Mouse (Mus musculus): ENCODE data around the gene Hhatl. TPM values are rescaled to one million over a fixed set of nuclear protein-coding genes. Genes with fewer than 3 reads are reported as not detected.

Hhatl gene
- 2.2 and 4.3 TPM in 2 replicates for polyA plus RNA-seq (2015; fragmentation: Nextera tagmentation; extraction: Ambion mirVana)

- ATAC-seq (ENCODE audit: insufficient read depth, low FRiP score), result 0 out of 2 replicates have a peak, but pooled peaks have one; percentile 12
- WGBS, result 47% methylated on average over 23 of the region's 24 CpGs
- Histone ChIP-seq H3K4me1 (ENCODE audit: control insufficient read depth, insufficient read depth, low read length) (0 out of 2 replicates have a peak, but pooled peaks cover 3% of the 10 kb centered on the region), H3K36me3 (ENCODE audit: control insufficient read depth, insufficient read depth, low read length) (no peaks in the 10 kb centered on the region), H3K9ac (ENCODE audit: low read length) (no peak within 1 kb of the TSS), H3K4me2 (ENCODE audit: low read depth, low read length) (no peak within 1 kb of the TSS), H3K4me3 (replicated peaks; ENCODE audit: low read length) (no peak within 1 kb of the TSS), H3K27me3 (ENCODE audit: control insufficient read depth, insufficient read depth, low read length) (no peaks in the 10 kb centered on the region), H3K9me3 (replicated peaks; ENCODE audit: control insufficient read depth, low read length) (no peaks in the 10 kb centered on the region), H3K27ac (ENCODE audit: low read length) (0 out of 2 replicates have a peak within 1 kb of the TSS, but pooled peaks have one; percentile 26)
These were observed at the start of gene Hhatl for GRCm38 (mm10) chr9:121791757-121792521. Hhatl (minus strand) TSS chr9:121792507.

DNA sequence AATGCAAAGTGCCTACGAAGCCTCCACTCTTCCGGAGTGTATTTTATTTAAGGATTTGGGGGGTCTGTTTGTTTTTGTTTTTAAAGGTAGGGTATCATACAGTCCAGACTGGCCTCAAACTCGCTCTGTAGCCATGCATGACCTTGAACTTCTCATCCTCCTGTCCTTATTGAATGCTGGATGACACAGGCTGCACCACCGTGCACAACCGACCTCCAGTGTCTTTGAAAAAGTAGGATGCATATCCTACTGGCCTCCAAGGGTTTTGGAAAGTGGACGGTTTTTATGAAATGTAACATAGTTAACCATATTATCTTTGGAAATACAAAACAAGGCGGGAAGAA lies 47.3 kb upstream of the Hhatl start:
- Histone ChIP-seq H3K36me3 (ENCODE audit: control insufficient read depth, insufficient read depth, low read length) (no peaks in the 10 kb centered on the region), H3K27ac (ENCODE audit: low read length) (no peak overlapping the region), H3K4me3 (replicated peaks; ENCODE audit: low read length) (peak overlapping the region; percentile 53), H3K9ac (ENCODE audit: low read length) (peak overlapping the region; percentile 68), H3K9me3 (replicated peaks; ENCODE audit: control insufficient read depth, low read length) (no peaks in the 10 kb centered on the region; the same call in 1 of the 2 replicates), H3K27me3 (ENCODE audit: control insufficient read depth, insufficient read depth, low read length) (no peaks in the 10 kb centered on the region), H3K4me2 (ENCODE audit: low read depth, low read length) (peak overlapping the region; percentile 87), H3K4me1 (ENCODE audit: control insufficient read depth, insufficient read depth, low read length) (0 out of 2 replicates have a peak, but pooled peaks cover 7% of the 10 kb centered on the region)
- 38% methylated on average over 7 of the region's 7 CpGs for WGBS
- ATAC-seq (ENCODE audit: insufficient read depth, low FRiP score), result no peak

DNA sequence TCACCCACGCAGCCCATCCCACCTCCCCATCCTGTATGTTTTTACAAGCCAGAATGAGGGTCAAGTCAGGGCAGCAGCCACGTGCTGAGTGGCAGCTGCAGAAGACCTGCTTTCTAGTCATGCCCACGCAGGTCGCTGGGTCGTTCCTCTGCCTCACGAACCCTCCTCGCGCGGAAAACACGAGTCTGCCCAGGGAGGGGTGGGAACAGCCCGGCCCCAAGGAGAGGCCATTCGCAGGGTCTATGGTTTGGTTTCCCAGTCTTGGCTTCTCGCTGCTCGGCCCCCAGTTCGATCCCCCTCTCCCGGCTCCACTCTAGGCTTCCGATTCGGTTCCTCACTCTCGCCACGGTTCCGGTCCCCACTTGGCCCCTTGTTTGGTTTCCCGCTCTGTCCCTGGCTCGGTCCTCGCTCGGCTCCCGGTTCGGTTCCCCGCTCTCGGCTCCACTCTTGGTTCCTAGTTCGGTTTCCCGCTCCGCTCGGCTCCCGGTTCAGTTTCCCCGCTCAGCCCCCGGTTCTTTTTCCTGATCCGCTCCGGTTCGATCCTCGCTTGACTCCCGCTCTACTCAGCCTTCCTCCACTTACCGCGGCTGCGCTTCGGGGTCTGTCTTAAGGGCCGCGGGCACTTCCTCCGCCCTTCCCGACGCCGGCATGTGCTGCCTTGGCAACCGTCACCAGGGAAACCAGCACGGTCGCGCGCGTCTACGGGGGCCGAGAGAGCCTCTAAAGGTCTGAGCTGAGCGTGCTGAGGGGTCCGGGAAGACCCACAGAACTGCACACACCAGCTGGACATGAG lies 46.7 kb upstream of the Hhatl start, which contains the start of gene Ccdc13:
Gene Ccdc13, minus strand, starts transcription at position 633 of the 793 bp plus-strand sequence.
- no peaks in the 10 kb centered on the region; the same call in 1 of the 2 replicates for H3K9me3 ChIP-seq (replicated peaks; ENCODE audit: control insufficient read depth, low read length)
- 0 out of 2 replicates have a peak, but pooled peaks cover 7% of the 10 kb centered on the region for H3K4me1 ChIP-seq (ENCODE audit: control insufficient read depth, insufficient read depth, low read length)
- H3K4me3 ChIP-seq (replicated peaks; ENCODE audit: low read length), result peak within 1 kb of the TSS; percentile 53
- H3K27ac ChIP-seq (ENCODE audit: low read length), result no peak within 1 kb of the TSS
- peak within 1 kb of the TSS; percentile 87 for H3K4me2 ChIP-seq (ENCODE audit: low read depth, low read length)
- H3K9ac ChIP-seq (ENCODE audit: low read length), result peak within 1 kb of the TSS; percentile 68
- ATAC-seq (ENCODE audit: insufficient read depth, low FRiP score), result peak; percentile 84
- WGBS, result 4% methylated on average over 61 of the region's 61 CpGs
- H3K27me3 ChIP-seq (ENCODE audit: control insufficient read depth, insufficient read depth, low read length), result no peaks in the 10 kb centered on the region
- no peaks in the 10 kb centered on the region for H3K36me3 ChIP-seq (ENCODE audit: control insufficient read depth, insufficient read depth, low read length)

DNA sequence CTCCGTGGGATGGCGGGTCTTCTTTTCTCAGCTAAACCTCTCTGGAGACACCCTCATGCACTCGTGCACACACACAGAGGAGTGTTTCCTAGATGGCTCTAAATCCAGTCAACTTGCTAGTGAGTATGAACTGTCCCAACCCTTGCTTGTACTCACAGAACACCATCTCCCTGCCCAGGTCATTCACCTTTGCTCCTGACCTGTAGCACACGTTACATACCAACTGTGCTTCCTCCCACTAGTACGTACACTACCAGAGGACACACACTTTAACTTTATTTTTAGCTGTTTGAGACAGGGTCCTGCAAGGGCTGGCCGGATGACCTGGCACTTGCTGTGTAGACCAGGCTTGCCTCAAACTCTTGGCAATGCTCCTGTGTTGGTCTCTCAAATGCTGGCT lies 45.7 kb upstream of the Hhatl start:
- Histone ChIP-seq H3K9me3 (replicated peaks; ENCODE audit: control insufficient read depth, low read length) (no peaks in the 10 kb centered on the region; the same call in 1 of the 2 replicates), H3K27me3 (ENCODE audit: control insufficient read depth, insufficient read depth, low read length) (no peaks in the 10 kb centered on the region), H3K27ac (ENCODE audit: low read length) (no peak overlapping the region), H3K4me3 (replicated peaks; ENCODE audit: low read length) (no peak overlapping the region), H3K9ac (ENCODE audit: low read length) (no peak overlapping the region), H3K4me2 (ENCODE audit: low read depth, low read length) (no peak overlapping the region), H3K4me1 (ENCODE audit: control insufficient read depth, insufficient read depth, low read length) (0 out of 2 replicates have a peak, but pooled peaks cover 7% of the 10 kb centered on the region), H3K36me3 (ENCODE audit: control insufficient read depth, insufficient read depth, low read length) (no peaks in the 10 kb centered on the region)
- ATAC-seq (ENCODE audit: insufficient read depth, low FRiP score), result no peak
- WGBS, result 89% methylated on average over 6 of the region's 6 CpGs

DNA sequence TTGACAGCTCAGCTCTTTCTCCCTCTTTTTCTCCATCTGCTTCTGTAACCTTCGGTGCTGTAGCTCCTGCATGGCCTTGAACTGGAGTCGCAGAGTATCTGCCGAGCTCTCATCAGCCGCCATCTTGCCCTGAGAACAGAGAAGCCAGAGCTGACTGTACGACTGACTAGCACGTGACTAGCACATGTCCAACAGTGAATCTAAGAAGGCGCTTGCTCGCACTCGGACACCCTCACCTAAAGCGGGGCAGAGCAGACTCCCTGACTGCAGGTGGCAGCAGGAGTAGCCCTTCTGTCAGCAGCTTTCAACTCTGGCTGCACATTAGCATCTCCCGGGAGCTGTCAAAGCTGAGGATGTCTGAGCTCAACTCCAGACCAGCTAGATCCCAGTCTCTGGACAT lies 41.5 kb upstream of the Hhatl start:
- no peaks in the 10 kb centered on the region; the same call in 1 of the 2 replicates for H3K9me3 ChIP-seq (replicated peaks; ENCODE audit: control insufficient read depth, low read length)
- ATAC-seq (ENCODE audit: insufficient read depth, low FRiP score), result no peak
- H3K4me2 ChIP-seq (ENCODE audit: low read depth, low read length), result no peak overlapping the region
- no peak overlapping the region for H3K9ac ChIP-seq (ENCODE audit: low read length)
- H3K4me1 ChIP-seq (ENCODE audit: control insufficient read depth, insufficient read depth, low read length), result 0 out of 2 replicates have a peak, but pooled peaks cover 2% of the 10 kb centered on the region
- no peak overlapping the region for H3K27ac ChIP-seq (ENCODE audit: low read length)
- H3K4me3 ChIP-seq (replicated peaks; ENCODE audit: low read length), result no peak overlapping the region
- 80% methylated on average over 11 of the region's 11 CpGs for WGBS
- no peaks in the 10 kb centered on the region for H3K36me3 ChIP-seq (ENCODE audit: control insufficient read depth, insufficient read depth, low read length)
- no peaks in the 10 kb centered on the region for H3K27me3 ChIP-seq (ENCODE audit: control insufficient read depth, insufficient read depth, low read length)

DNA sequence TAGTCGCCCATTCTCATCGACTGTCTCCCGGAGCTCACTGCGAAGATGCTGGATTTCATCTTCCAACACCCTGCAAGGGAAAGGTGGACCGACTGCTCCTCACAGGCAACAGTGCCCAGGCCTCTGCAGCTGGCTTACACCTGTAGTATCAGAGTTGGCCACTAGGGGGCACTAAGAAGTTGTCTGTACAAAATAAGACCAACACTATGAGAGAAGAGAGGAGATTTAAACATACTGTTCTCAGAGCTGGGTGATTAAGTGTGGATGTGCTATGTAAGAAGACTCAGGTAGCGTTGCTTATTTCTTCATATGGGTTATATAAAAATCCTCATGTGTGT lies 38.6 kb upstream of the Hhatl start:
- peak; percentile 34; the same call in 1 of the 2 replicates for ATAC-seq (ENCODE audit: insufficient read depth, low FRiP score)
- WGBS, result 25% methylated on average over 6 of the region's 6 CpGs
- Histone ChIP-seq H3K27me3 (ENCODE audit: control insufficient read depth, insufficient read depth, low read length) (no peaks in the 10 kb centered on the region), H3K9me3 (replicated peaks; ENCODE audit: control insufficient read depth, low read length) (no peaks in the 10 kb centered on the region; the same call in 1 of the 2 replicates), H3K27ac (ENCODE audit: low read length) (no peak overlapping the region), H3K4me3 (replicated peaks; ENCODE audit: low read length) (no peak overlapping the region), H3K9ac (ENCODE audit: low read length) (no peak overlapping the region), H3K4me2 (ENCODE audit: low read depth, low read length) (no peak overlapping the region), H3K4me1 (ENCODE audit: control insufficient read depth, insufficient read depth, low read length) (no peaks in the 10 kb centered on the region), H3K36me3 (ENCODE audit: control insufficient read depth, insufficient read depth, low read length) (no peaks in the 10 kb centered on the region)

DNA sequence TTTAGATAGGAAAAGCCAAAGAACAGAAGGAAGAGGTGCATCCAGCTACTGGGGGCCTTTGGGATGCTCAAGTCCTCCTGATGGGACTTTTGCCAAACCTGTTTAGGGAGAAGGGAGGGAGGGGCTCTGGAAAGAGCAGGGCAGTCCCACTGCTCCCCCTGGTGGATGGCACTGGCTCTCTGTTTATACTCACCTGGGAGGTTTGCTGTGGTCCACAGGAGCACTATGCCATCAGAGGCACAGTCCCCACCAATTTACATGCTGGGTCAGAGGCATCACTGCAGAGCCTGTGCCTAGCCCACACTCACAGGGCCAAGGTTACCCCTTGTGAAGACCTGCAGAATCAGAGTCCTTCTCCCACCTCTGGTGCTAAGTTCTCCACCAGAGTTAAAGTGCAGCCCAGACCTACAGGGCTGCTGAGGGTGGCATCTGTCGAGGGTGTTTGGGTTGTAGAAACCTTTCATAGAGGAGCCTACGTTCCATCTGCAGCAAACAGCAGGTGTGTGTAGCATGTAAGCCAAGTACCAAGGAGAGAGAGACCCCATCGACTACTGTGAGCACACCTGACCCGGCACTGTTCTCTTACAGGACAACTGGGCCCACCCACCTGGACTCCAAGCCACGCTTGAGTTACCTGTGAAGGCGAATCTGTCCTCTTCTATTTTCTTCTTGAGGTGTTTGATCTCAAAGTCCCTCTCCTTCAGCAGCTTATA lies 38.1 kb upstream of the Hhatl start:
- WGBS, result 64% methylated on average over 6 of the region's 6 CpGs

DNA sequence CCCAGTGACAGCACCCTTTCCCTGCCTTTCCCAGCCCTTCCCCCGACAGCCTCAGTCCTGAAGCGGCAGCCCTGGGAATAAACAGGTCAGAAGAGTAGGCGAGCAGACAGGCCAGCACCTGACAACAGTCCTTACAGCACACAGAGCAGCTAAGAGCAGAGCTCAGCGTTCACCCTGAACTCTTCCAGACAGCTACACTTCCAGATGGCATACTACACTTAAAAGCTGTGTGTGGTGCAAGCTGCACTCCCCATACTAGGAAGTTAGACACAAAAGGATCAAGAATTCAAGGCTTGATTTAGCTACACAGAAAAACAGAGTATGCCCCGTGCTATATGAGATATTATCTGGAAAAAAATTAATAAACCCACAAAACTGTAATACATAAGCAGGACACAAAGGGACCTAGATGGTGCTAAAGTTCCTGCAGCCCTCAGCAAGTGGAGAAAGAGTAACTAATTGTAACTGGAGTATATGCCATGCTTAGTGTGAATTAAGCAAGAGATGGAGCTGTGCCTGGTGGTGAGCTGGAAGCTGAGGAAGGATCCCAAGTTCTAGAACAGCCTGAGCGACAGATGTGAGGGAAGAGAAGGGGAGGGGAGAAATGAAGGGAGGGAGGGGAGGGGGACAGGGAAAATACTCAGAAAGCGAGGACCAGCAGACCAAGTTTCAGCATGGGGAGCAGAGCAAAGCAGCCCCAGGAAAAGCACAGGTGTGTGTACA lies 37.1 kb upstream of the Hhatl start:
- WGBS, result 50% methylated on average over 7 of the region's 7 CpGs
- H3K4me3 ChIP-seq (replicated peaks; ENCODE audit: low read length), result no peak overlapping the region
- no peak for ATAC-seq (ENCODE audit: insufficient read depth, low FRiP score)
- H3K4me2 ChIP-seq (ENCODE audit: low read depth, low read length), result no peak overlapping the region
- no peak overlapping the region for H3K27ac ChIP-seq (ENCODE audit: low read length)
- no peaks in the 10 kb centered on the region for H3K9me3 ChIP-seq (replicated peaks; ENCODE audit: control insufficient read depth, low read length)
- no peaks in the 10 kb centered on the region for H3K36me3 ChIP-seq (ENCODE audit: control insufficient read depth, insufficient read depth, low read length)
- H3K27me3 ChIP-seq (ENCODE audit: control insufficient read depth, insufficient read depth, low read length), result no peaks in the 10 kb centered on the region
- H3K4me1 ChIP-seq (ENCODE audit: control insufficient read depth, insufficient read depth, low read length), result no peaks in the 10 kb centered on the region
- no peak overlapping the region for H3K9ac ChIP-seq (ENCODE audit: low read length)

More for the DNA sequence above, 38.1 kb upstream of the Hhatl start:
- no peaks in the 10 kb centered on the region; the same call in 1 of the 2 replicates for H3K9me3 ChIP-seq (replicated peaks; ENCODE audit: control insufficient read depth, low read length)
- no peaks in the 10 kb centered on the region for H3K27me3 ChIP-seq (ENCODE audit: control insufficient read depth, insufficient read depth, low read length)
- no peaks in the 10 kb centered on the region for H3K4me1 ChIP-seq (ENCODE audit: control insufficient read depth, insufficient read depth, low read length)
- H3K4me2 ChIP-seq (ENCODE audit: low read depth, low read length), result no peak overlapping the region
- 0 out of 2 replicates have a peak, but pooled peaks have one; percentile 17 for ATAC-seq (ENCODE audit: insufficient read depth, low FRiP score)
- no peak overlapping the region for H3K9ac ChIP-seq (ENCODE audit: low read length)
- H3K27ac ChIP-seq (ENCODE audit: low read length), result no peak overlapping the region
- no peak overlapping the region for H3K4me3 ChIP-seq (replicated peaks; ENCODE audit: low read length)
- H3K36me3 ChIP-seq (ENCODE audit: control insufficient read depth, insufficient read depth, low read length), result no peaks in the 10 kb centered on the region
